Mouse (Mus musculus) urinary bladder, postnatal 36 days (tissue): ENCODE measurements at regions not wholly inside any gene's neighbourhood (a gene's known extent, or its start where the extent isn't known, plus 50 kb on each side); places are given as distances from the start of the nearest gene placed in this dataset.

Source experiments
- DNase-seq, 2 experiments: peaks; one replicate each; pipeline ENCODE4 v3.0.0; 2022; ENCODE audit warnings: low spot score in 2 of 2, mixed read lengths in 1 of 2

DNA sequence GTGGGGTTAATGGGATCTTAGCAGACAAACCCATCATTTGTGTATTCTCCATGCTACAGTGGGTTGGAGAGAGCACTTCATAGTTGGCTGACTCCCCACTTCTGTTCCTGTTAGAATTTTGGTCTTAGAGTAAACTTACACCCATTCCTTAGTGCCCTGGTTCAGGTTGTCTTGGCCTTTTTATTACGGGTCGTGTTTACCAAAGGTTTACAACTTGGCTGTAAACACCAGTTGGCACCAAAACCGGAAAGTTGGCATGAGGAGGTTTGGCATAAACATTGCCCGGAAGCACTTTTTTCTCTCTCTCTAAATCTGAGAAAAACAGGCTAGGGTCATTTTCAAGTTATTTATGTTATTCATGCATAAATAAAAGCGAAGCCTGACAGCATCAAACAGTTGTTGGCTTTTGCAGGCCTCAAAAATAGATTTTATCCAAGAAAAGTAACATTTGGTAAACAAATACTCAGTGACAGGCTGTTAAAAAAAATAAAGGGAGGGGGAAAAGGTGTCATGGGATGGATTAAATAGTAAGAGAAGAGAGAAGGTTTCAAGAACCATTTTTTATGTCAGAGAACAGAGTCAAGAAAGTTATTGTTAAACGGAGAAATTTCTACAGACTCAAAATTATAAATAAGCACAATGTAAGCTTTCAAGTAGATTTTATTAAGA is 148.0 kb upstream of the Klf6 start:
- DNase-seq: peak in 1 of 2 experiments; percentile 64

DNA sequence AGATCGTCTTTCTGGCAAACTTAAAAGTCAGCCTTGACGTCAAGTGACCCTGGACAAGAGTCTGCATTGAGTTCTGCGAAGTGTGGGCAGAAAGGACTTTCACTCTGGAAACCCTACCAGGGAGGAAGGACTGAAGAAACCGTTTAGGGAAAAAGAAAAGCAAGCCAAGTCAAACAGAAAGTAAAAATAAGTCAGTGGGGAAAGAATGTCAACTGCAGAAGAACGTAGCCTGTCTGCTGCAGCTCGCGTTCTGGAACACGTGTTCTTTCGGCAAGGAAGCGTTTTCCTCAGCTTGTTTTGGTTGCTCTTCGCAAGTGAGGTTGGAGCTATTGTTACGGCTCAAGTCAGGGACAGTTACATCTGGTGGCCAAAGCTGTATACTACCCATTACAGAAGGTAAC is 147.1 kb upstream of the Klf6 start:
- DNase-seq: peak; percentile 18 to 38

DNA sequence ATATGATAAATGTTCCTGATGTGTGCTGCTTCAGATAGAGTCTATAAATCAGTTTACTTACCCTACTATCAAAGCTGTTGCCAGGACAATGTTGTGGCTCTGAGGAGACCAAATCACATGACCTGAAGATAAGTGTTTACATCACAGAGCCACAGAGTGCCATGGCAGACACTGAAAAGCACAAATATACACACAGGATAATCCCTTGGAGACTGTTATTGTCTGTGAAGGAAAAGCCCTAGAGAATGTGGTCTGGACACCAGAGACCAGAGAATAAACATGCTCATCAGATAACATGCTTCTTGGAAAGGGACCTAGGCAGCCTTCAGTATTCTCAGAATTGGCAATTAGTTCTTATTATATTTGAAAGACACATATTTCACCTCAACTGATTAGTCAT is 146.5 kb upstream of the Klf6 start:
- no peak for DNase-seq

DNA sequence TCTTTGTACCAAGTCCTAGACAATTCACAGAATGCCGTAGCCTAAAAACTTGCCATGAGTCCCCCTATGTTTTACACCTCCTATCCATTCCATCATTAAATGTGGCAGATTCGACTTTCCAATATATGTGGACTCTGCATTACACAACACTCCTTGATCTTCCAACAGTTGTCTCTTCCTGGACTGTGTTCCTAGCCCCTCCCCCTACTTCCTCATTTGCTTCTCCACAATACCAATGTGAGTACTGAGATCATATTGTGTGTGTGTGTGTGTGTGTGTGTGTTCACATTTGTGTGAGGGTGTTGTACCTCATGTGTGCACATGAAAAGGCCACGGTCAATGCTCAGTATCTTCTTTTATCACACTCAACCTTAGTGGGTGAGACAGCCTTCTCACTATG is 144.5 kb upstream of the Klf6 start:
- no peak for DNase-seq

DNA sequence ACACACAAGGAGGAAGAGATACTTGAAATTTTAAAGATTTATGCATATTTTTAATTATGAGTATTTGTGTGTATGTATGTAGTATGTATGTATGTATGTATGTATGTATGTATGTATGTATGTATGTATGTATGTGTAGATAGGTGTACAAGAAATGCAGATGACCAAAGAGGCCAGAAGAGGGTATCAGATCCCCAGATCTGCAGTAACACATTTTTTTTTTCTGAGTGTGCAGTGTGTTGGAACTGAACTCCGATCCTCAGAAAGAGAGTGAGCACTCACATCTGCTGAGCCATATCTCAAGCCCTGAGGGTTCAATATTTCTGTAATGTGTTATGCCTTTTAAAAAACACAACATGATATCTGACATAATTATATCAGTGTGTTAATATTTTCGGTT is 138.0 kb upstream of the Klf6 start:
- no peak for DNase-seq

DNA sequence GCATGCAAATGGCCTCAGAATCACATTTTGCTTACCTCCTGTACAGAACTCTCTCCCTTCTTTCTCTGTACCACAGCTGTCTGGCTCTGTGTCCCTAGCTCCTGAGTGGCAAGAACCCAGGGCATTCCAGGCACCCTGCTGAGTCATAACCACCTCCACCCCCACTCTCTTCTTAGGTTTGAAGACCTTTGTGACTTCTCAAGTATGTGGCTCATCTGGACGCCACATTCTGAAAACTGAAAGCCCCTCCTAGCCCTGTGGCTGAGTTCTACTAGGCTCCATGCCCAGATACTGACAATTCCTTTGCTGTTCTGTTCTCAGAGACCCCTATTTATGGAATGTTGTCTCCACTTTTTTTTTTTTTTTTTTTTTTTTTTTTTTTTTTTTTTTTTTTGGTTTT is 136.9 kb upstream of the Klf6 start:
- no peak for DNase-seq

DNA sequence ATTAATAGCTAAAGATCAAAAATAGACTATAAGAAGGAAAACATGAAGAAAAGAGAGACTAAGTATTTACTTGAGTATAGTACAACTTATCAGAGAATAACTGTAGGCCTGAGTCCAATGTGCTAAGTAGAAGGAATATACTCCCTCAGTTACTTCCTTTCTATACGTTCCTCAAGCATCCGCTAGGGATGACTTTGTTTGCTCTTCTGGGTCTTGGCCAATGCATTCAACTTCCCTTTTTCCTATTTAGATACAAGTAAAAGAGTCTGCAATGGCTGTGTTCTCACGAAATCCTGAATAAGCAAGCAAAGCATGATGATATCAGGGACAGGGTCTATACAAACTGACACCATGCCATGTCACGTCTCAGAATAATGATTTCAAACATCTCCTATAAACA is 135.3 kb upstream of the Klf6 start:
- no peak for DNase-seq

DNA sequence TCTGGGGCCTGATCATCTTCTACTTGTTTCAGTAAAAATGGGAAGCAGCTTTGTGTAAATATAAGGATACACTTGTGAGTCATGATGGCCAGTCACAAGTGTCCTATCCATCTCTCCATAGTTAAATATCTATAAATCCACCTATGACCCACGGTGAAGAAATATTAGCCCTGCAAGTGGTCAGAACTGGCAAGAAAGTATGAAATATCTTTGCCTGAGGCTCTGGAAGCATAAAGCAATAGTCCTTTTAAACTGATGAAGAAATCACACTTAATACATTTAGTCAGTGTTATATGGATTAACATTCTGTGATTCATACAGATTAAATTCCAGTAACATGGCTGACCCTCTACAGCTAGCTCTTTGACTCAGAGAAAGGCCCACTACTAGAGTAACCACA is 134.8 kb upstream of the Klf6 start:
- DNase-seq: no peak

DNA sequence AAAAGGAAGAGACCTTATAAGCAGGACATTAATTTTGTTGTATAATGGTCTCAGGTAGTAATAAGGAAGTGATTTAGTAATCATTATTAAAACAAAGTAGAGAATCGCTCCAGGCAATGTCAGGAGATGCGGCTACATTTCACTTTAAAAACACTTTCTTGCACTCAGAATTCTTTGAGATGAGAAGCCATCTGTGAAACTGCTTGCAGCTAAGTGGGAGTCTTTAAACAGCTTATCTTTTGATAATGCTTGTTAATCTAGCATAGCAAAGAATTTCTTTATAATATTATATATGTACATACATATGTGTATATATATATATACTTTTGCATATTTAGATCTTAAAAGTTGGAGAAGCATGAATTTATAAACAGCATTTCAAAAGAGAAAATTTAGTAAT is 133.1 kb upstream of the Klf6 start:
- DNase-seq: no peak

DNA sequence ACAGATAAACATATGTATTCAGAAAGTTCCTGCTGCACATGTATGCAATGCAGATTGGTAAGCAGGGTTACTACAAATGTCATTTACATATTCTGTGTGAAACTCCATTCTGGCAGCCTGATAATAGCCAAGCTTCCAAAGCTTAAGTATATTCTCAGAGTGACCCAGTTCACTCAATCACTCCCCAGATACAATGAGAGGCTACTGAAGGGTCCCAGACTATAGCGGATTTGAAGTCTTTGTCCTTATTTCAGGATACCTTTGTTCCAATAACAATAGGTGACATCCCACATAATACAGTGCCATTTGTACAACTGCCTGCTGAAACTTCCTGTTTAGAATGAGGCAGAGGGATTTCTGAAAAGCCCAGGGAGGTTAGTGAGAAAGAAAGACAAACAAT is 132.5 kb upstream of the Klf6 start:
- DNase-seq: no peak

DNA sequence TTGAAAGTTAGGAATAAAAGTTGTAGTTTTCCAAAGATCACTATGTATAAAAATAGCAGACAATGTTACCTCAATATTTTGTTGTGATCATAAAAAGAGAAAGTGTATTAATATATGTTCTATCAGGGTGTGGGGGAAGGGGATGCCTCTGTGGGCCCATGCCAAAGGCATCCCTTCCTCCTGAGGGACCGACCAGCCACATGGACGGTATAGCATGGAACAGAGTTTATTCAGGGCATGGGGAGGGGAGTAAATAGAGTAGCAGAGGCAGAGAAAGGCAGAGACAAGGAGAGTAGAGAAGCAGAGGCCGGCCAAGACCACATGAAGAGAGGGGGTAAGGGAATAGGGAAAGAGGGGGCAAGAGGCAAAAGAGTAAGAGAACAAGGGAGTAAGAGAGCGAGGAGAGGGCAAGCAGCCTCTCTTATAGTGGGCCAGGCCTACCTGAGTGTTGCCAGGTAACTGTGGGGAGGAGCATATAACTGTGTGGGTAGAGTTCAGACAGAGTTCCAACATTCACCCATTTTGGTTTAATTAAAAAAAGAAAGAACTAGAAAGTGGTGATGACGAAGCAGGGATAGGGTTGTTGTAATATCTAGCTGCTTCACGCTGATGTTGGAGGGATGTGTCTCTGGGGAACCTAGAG is 131.7 kb upstream of the Klf6 start:
- DNase-seq: no peak

DNA sequence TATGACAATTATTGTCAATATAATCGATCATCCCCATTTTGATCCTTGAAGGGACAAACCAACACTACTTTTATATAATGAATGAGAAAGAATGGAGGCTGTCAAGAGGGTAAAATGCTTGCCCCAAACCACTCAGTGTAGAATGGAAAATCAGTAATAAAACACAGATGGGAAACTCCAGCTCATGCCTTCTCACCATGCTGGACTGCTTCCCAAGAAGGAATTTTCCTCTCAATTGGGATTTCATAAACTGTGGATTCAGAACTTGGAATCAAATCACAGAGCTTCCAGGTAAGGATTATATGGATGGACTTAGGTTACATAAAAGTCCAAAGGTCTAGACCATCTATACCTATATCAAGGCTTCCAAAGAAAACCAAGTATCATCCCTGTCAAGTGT is 129.1 kb upstream of the Klf6 start:
- no peak for DNase-seq

DNA sequence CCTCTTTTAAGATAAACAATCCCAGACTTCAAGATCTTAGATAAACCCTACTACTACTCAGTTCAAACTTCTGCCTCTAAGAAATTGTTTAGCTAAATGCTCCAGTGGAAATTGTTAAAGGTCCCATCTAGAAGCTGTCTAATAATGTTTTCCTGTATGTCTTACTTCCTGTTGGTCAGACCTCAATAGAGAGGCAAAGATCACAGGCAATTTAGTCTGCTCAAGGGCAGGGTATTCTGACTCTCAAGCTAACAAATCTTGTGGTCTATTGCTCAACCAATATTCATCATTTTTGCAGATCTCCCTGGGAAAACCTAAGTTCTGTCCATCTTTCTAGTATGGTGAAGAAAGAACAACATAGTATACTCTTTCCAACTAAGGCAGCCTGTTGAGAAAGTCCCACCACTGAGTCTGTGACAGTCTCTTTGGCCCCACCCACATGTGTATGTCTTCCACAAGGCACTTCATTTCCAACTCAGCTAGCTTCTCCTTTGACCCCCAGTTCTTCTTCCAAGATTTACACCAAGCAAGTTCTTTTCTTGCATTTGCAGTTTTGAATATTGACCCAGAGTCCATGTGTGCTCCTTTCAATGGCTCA is 126.2 kb upstream of the Klf6 start:
- no peak for DNase-seq

DNA sequence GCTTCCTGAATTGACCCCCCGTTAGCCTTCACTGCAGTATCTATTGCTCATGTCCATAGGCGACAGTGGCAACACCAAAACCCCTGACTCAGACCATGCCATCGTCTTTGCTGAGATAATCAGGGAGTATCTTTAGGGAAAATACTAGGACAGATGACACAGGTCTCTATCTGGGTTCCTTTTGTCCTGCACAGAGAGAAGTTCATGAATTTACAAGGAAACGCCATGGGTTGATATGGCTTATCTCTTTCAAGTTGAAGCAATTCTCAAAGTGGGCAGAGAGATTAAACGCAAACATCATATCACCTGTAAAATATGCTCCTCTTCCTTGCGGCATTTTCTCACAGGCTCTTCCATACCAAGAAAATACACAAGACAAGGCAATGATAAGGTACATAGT is 124.8 kb upstream of the Klf6 start:
- DNase-seq: no peak

DNA sequence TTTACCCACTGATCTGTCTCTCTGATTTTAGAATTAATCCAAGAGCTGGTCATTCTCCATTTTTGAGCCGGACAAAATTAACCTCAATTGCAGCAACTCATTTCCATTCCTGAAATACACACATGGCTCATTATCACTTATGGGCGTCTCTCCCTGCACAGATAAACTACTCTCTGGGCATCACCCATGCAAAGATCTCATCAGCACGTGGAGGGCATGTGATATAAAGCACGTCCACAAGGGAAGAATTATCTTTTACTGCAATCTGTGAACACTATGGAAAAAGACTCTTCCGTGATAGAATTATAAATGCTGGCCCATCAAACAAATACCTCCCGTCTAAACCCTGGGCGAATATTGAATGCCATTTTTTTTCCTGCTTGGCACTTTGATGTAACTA is 124.1 kb upstream of the Klf6 start:
- DNase-seq: no peak

DNA sequence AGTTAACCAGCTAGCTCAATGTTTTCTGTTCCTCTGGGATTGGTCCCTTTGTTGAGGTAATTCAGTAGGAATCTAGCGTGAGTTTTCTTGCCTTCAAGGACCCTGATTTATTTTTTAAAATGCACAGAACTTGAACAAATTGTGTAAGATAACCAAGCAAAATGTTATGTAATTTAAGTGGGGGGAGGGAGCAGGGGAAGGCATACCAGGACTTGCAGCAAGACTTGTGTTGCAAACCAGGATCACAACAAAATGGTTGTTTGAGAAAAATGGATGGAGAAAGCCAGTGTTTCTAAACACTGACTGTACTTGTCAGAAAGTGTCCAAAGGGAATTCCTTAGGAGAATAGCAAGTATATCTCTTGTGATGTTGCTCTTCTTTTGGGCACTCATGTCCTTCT is 120.5 kb upstream of the Klf6 start:
- DNase-seq: no peak

DNA sequence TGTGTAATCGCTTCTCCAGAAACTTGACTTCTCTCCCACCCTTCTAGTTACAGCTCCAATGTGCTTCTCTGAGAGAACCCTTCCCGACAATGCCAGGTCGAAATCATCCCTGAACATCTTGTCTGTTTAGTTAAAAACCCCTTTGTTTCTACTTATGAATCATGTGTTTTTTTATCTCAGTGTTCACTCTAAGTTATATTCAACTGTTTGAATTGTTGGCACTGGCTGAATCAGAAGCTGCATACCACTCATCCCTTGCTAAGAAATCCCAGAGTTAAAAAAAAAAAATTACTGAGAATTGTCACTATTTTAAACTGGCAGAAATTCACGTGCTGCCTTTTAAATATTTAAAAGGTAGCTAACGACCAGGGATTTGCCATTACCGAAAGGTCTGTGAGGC is 116.3 kb upstream of the Klf6 start:
- no peak for DNase-seq

DNA sequence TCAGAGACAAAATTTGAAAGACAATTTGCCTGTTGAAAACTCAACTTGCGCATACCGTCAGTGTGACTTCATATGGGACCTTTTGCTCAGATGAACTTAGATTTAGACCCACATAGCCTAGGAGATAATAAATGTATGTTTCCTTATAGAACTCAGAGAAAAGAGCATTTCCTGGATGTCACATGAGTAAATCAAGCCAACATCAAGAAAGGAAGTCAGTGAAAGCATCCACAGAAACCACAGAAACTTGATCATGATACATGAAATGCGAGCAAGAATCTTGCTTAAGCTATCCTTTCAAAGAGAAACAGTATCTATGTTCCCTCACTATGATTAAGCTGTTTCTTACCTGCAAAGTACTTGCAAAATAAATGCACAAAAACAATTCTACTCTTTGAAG is 104.1 kb upstream of the Klf6 start:
- no peak for DNase-seq

DNA sequence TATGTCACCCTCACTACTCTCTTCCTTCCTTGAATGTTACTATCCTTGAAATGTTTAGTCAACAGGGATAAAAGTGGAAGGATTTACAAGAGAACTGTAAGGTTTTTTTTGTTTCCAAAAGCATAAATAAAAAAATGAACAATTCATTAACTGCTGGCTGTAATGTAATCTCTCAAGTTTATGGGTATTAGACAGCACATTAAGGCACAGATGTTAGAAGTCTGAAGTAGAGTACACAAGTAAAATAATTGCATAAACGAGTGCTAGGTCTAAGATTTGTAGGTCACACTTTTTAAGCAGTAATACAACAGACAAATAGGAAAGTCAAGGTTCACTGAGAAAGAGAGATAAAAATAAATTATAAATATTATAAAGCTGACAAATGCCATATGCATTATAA is 103.3 kb upstream of the Klf6 start:
- DNase-seq: no peak

DNA sequence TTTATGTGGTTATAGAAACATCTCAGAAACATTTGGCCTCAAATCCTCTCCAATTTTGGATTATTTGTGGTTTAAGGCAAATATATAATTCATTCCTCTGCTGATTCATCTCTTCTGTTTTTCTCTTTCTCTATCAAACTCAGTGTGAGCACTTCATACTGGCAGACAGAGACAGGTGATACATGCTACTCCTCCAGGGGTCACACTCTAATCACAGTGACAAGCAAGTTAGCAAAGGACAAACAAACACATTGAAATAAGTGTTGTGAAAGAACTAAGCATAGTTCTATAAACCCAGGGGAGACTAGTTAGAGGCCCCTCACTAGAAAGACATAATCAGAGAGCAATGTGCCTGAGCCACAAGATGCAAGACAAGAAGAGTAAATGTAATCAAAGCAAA is 101.3 kb upstream of the Klf6 start:
- DNase-seq: no peak

DNA sequence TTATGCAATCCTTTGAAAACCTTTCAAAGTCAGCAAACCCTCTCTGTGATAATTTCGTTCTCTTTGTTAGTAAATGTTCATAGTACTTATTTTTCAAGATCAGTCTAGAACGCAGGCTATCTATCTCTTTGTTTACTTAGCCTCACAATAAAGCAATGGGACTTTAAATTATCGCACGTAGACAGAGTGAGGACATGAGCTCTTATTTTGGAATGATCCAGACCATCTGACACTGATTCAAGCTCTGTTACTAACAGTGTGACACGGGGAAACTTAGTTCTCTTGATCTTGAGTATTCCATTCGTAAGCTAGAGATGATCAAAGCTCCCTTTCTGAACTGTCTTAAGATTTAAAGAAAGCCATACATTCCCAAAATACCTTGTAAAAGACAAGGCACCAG is 94.9 kb upstream of the Klf6 start:
- DNase-seq: no peak

DNA sequence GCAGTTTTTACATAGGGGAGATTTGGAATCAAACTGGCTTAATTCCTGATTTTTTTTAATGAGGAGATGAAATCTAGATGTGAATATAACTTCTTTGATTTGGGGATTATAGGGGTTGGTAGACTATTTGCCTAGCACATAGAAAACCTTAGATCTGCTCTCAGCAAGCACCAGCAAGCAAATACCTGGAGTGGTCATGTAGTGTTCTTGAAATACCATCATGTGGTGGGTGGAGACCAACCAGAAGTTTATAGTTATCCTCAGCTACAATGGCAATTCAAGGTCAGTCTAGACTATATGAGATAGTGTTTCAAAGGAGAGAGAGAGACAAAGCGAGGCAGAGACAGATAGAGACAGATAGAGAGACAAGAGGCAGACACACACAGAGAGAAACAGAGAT is 94.1 kb upstream of the Klf6 start:
- DNase-seq: no peak

DNA sequence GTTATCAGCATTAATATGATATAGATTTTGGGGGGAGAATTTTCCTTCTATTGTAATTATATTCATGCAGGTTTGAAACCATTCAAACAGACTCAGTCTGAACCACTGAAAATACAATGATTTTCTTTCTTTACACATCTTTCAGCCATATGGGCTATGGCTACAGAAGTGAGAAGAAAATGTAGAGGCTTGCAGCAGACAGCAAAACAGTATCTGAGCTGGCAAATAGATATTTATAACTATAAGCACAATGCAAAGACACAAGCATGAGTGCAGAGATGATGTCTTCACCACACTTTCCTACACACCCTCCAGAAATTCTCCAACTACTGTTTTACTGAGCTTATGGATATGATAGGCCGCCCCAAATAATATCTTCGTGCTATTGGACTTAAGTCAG is 92.6 kb upstream of the Klf6 start:
- DNase-seq: no peak
